Mouse (Mus musculus): ENCODE results near the gene Tmem220.
"Not testable (repeated sequence)": the region's sequence is repeated elsewhere in the genome, so short reads cannot be mapped to it uniquely, and the experiment has no call there.

Gene Tmem220

GRCm38 (mm10) chr11:67019711-67020475, 5.1 kb upstream of the Tmem220 start:
- DNase-seq = no peak

GRCm38 (mm10) chr11:67020948-67021347, 4.0 kb upstream of the Tmem220 start:
- DNase-seq = peak in 1 of 2 experiments; percentile 9

- DNase-seq = no peak
These were observed 2.4 kb upstream of the Tmem220 start for GRCm38 (mm10) chr11:67022354-67023115.

DNA sequence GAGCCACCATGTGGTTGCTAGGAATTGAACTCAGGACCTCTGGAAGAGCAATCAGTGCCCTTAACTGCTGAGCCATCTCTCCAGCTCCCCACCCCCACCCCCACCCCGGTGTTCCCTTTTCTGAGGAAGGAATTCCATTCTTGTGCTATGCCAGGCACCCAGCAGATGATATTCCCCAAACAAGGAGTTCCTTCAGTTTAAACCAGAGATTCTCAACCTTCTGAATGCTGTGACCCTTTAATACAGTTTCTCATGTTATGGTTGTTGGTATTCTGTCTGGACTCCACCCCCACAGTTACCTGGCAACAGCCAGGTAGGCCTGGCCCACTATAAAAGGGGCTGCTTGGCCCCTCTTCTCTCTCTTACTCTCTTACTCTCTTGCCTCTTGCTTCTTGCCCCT, 1.8 kb upstream of the Tmem220 start:
- not testable (repeated sequence) for DNase-seq

DNA sequence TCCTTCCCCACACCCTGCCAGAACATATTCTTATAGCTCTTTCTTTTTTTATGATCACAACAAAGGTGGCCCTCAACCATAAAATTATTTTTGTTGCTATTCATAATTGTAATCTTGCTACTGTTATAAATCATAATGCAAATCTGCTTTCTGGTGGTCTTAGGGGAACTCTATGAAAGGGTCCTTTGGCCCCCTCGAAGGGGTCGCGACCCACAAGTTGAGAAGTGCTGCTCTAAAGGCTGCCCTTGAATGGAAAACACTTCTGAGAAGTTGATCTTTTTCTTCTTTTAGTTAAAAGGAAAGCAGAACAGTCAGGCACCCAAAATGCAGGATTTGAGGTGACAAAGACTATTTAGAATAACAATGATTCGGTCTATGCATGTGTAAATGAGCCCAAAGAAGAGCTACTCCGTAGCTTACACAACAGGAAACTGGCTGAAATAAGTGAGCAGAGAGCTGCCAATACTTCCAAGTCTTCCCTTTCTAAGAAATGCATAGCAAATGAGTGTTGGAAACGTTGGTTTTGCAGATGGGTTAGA, 1.1 kb upstream of the Tmem220 start:
- DNase-seq = no peak

DNA sequence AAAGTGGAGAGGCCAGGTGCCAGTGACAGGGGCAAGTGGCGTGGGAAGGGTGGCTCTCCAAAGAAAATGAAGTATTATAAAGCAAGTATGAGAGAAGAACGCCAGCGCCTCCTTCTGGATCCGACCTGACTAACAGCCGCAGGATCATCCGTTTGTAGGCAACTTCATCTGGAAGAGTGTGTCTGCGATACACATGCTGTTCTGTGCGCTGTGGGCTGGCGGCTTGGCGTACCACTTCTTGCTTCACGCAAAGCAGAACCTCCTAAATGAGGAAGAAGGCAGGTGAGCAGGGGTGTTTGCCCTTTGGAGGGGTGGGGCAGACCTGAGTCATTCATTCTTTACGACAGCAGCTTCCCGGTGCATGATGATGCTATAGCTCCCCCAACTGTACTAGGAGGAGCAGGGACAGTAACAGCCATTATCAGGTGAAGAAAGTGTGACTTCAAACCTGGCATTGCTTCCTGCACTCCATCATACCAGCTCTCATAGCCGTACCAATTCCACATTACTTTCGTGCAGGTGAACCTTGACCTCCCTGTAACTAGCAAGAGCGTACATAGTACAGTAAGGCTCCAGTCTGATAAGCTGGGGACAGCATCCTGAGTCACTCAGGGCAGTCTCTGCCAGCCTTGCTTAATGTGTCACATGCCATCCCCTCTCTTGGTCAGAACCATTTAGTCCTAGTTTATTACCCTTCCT, 6.1 kb downstream of the Tmem220 start:
- no peak for DNase-seq

GRCm38 (mm10) chr11:67031603-67031915, 6.6 kb downstream of the Tmem220 start:
- no peak for DNase-seq

DNA sequence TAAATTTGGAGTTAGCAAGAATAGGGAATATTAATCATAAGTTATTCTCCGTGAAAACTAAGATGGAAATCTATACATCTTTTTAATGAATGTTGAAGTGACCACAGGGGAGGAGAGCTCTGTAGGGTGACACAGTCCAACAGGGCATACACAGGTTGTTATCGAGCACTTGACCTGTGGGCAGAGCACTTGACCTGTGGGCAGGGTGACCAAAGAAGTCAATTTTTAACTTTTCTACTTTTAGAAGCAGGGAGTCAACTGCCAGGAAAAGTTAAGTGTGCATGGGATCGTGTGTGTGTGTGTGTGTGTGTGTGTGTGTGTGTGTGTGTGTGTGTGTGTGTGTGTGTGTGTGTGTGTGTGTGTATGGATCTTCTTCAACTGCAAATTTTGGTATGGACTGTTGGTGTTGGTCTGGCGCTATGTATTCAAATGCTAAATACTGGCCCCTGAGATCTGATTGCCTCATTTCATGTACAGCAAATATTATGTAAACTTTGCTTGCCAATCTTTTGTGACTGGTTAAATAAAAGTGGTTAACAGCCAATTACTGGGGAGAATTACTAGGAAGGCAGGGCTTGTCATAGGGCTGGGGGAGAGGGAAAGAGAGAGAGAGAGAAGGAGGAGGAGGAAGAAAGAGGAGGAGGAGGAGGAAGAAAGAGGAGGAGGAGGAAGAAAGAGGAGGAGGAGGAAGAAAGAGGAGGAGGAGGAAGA, 10.0 kb downstream of the Tmem220 start:
- no peak for DNase-seq

DNA sequence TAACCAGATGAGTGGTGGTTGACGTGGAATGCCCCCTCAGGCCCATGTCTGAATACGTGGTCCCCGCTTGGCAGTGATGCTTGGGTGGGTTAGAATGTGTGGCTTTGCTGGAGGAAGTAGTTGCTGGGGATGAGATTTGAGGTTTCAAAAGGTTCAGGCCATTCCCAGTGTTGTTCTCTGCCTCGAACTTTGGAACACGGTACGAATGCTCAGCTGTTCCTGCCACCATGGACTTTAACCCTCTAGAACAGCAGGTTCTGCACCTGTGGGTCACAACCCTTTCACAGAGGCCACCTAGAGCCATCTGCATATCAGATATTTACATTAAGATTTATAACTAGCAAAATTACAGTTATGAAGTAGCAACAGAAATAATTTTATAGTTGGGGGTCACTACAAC, 11.3 kb downstream of the Tmem220 start:
- no peak for DNase-seq

DNA sequence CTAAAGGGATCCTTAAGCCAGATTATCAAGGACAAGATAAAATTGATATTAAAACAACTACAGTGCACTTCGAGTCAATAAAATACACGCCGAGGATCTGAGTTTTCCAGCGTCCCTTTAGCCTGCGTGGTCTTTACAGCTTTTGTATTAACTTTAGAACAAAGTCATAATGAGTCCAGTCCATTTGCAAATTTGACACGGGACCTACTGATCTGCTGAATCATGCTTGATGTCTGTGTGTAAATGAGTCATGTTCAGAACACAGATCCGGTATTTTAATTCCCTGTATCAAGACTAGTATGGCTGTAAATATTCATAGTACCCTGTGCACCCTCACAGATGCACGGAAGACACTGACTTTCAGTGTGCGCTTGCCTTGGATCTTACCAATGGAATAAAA, 11.9 kb downstream of the Tmem220 start:
- no peak for DNase-seq

DNA sequence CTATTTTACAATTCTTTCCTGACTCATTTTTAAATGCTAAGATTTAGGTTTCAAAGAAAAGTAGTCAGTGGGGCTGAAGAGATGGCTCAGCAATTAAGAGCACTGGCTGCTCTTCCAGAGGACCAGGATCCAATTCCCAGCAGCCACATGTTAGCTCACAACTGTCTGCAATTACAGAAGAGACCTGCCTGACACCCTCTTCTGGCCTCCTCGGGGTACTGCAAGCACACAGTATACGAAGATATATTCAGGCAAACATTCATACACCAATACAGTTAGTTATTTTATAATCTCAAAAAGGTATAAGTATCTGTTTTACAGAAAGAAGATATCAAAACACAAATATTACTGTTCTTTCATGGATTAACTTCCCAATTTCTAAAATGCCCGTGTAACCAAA, 14.8 kb downstream of the Tmem220 start:
- no peak for DNase-seq

DNA sequence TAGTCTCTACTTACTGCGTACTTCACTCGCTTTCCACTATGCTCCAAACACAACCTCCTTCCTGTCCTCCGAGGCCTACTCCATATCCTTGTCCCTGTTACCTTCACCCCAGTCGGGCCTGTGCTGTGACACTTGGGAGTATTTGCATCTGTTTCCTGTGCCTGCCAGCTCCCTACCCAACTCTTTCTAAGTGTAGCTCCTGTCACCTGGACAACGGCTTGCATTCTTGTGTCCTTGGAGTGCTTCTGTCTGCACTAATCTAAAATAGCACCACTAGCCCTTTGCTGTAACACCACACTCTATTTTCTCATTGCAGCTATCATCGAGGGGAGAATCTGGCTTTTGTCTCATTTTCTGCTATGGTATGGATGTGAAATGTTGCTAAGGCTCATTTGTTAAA, 15.5 kb downstream of the Tmem220 start:
- DNase-seq = no peak

GRCm38 (mm10) chr11:67043007-67043406, 18.1 kb downstream of the Tmem220 start:
- no peak for DNase-seq

DNA sequence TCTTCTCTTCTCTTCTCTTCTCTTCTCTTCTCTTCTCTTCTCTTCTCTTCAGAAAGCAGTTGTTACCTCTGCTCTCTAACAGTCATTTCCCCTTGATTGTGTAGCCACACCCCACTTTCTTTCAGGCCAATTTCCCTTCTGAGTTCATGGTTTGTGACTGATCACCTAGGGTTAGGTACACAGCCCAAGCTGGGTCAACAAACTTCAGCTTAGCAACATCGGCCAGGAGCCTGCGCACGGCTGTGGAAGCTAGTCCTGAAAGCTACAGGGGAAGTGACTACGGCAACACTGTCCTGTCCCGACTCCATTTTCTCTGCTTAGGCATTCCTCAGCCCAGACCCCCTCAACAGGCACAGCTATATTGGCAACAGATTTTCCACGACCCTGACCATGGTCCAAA, 20.0 kb downstream of the Tmem220 start:
- no peak for DNase-seq

- DNase-seq = no peak
These were observed 22.2 kb downstream of the Tmem220 start for GRCm38 (mm10) chr11:67047199-67047598.

DNA sequence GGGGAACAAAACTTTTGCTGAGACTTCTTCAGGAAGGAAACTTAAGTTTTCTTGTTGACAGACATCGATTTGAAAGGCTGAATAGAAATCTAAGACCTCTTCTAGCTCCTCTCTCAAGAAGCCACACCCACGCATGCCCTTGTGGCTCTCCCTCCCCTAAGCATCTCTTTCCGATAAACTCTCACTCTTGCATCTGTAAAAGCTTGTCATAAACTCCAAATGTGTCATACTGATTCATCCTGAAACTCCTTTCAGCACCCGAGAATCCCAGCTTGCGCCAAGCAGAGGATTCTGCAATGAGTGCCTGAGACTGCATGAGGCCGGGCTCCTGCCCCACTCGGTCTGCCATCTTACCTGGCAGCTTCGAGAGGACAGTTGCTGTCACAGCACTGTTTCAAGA, 23.5 kb downstream of the Tmem220 start:
- DNase-seq = no peak

DNA sequence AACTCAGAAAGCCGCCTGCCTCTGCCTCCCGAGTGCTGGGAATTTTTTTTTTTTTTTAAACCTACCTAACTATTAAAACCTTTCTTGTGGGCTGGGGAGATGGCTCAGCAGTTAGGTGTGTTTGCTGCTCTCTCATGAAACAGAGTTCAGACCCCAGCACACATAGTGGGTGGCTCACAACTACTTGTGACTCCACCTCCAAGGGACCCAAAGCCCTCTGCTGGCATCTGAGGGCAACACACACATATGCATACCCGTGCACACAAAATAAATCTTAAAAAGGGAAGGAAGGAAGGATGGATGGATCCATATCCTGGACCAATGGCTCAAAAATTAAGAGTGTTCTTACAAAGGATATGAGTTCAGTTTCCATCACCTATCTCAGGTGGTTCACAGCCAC, 24.3 kb downstream of the Tmem220 start:
- no peak for DNase-seq

DNA sequence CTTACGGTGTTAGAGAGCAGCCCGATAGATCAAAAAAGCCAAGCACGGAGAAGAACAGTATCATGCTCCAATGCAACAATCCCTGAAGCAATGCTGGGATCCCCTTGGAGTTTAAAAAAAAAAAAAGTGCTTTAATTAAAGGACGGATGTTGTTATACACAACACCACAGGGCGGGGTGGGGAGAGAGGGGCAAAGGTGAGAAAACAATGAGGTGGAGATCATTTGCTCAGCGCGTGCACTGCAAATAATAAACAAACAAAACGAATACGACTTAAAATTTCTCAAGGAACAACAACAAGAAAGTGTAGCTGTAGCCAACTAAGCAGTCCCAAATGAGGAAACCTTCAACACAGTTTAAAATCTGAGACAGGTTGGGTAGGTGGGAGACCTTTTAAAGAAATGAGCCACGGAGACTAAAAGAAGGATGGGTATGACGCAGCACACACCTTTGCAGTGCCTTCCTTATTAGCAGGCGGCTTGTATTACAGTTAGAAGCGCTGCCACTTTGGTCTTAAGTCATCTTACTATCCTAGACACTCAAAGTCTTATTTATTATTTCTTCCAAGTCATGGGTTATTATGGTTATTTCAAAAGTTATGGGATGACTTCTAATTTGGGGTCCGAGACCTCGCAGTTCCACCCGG, 26.8 kb downstream of the Tmem220 start:
- no peak for DNase-seq

DNA sequence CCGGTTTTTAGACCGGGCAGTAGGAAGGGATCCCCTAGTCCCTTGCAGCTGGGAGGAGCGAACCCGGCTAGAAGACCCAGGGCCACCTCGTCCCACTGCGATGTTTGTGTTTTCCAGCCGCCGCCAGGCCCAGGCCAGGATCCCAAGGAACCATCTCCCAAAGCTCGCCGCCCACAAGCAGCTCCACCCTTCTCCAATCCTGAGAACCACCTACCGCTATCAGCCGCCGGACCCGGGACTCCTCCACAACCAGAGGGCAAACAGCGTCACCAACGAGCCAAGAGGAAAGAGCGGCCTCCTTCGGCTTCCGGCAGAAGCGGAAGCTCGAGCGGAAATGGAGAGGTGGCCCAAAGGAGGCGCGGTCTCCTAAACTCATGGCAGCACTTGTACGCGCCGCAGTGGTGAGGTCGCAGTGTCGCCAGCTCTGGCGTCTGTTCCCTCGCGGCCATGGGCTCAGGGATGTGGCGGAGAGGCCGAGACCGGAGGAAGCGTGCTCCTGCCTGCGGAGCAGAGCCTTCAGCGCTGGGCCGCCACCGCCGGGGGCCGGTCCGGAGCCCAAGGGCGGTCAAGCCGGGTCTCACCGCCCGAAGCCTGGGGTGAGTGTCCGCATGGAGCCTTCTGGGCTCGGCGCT, 27.5 kb downstream of the Tmem220 start, which contains the start of the genes Adprm and Sco1:
TSS of gene Adprm (minus strand) at position 274 of the 632 bp plus-strand sequence.
TSS of gene Sco1 (plus strand) at position 350 of the 632 bp plus-strand sequence.
- peak; percentile 74 to 79 for DNase-seq

DNA sequence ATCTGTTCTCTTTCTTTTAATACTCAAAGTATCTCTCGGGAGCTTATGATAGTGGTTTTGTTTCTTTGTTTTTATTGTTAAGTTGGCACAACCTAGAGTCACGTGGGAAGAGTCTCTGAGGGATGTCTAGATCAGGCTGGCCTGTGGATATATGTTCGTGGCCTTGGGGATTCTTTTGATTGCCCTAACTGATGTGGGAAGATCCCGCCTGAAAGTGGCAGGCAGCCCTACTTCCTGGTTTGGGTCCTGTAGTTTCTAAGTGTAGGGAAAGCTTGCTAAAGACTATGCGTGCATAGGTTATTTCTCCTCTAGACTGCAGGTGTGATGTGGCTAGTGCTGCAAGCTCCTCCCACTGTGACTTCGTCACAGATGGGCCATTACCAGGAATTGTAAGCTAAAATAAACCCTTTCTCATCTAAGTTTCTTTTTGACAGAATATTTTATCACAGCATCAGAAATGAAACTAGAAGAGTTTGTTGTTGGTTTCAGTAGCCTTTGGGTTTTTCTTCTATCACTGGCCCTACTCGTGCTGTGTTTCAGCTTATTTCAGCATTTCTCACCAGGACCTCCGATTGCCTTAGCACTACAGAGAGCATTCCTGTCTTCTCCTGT, 29.9 kb downstream of the Tmem220 start:
- no peak for DNase-seq

- no peak for DNase-seq
These were observed 36.4 kb downstream of the Tmem220 start for GRCm38 (mm10) chr11:67061311-67061710.

Measured in thymus, adult 18-20 months (tissue).